Mouse (Mus musculus): ENCODE results near the gene Pan3.

Gene Pan3

DNA sequence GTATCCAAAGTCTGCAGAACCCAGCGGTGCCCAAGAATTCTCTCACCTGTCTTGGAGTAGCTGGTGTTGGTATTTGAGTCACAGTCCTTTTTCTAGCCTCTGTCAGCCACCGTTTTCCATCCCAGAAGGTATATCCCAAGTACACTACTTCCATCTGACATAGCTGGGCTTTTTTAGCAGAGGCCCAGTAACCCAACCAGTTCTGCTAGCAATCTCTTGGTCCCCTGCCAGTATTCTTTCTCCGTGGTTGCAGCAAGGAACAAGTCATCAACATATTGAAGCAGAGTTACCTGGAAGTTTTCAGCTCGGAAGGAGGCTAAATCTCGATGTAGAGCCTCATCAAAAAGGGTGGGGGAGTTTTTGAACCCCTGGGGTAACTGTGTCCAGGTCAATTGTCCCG is 127.7 kb downstream of the Pan3 start:
- WGBS, result 64% methylated on average over 6 of the region's 6 CpGs

DNA sequence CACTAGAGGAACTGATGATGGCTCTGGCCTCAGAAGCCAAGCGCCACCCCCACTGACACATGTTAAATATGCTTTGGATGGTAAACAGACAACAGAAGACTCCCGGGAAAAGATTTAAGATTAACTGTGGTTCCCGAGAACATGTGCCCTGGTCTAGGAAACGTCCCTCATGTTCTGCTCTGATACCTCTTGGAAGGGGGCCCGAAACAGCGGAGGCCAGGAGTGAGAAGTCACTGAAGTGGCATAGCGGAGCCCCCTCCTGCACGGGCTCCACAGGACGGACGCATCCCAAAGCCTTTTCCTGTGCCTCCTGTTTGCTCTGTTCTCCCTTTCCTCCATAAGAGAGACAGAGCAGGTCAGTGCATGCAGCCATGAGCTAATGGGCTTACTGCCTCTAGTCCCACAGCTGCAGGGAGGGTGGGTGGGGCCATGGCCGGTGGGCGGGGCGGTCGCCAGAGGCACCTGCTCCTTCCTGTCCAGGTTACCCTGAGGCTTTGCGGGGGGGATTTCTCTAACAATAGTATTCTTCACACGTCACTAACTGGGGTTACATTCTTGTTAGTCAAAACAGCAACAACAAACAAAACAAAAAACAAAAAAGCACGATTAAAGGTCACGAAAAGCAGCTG is 133.7 kb downstream of the Pan3 start:
- WGBS, result 61% methylated on average over 18 of the region's 18 CpGs

DNA sequence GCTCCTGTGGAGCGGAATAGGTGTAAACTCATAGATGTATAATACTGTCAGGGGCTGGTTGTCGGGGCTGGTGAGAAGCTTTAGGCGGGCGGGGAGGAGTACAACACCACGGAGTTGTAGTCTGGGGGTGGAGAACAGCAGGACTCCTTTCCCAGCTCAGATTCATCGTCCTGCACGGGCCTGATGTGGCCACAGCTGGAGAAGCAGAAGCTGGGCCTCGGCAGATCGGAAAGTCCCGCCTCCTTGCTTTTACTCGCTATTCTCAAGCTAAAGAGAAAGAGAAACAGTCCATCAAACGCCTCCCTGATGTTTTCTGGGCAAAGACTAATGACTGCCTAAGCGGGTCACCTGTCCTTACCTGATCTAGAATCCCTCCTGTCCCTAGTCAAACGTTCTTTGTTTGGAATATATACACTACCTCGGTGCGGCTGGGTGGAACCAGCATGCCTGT is 134.2 kb downstream of the Pan3 start:
- WGBS, result 33% methylated on average over 16 of the region's 16 CpGs

DNA sequence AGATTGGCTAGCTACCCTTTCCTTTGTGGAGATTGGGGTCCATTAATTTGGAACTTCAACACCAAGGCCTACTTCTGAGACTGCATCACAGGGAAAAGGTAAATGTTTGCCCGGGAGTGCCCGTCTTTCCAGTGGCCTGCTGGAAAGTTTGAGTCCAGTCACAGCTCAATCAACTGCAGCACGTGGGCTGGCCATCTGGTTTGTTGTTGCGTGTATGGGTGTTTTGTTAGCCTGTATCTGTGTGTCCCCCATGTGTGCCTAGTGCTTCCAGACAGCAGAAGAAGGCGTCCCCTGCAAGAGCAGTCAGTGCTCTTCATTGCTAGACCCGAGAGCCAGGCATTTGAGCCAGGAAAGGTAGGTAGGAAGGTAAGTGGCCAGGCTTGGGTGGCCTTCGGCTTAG is 135.5 kb downstream of the Pan3 start:
- 70% methylated on average over 7 of the region's 7 CpGs for WGBS

DNA sequence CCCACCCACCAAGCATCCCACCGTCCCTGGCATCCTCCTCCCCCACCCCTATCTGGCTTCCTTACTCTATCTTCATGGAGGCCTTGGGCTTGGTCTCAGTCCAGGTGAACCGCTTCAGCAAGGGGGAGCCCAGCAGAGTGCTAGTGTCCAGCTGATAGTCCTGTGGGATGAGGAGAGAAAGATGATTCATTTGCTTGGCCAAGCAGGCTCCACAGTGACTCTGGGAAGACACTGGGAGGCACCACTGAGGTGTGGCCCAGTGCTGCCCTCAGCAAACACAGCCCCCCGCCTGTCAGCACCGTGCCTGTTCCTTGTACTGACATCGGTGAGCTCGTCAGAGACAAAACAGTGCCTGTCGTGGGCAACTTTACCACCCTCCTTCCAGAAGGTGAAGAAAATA is 136.4 kb downstream of the Pan3 start:
- 80% methylated on average over 7 of the region's 7 CpGs for WGBS

DNA sequence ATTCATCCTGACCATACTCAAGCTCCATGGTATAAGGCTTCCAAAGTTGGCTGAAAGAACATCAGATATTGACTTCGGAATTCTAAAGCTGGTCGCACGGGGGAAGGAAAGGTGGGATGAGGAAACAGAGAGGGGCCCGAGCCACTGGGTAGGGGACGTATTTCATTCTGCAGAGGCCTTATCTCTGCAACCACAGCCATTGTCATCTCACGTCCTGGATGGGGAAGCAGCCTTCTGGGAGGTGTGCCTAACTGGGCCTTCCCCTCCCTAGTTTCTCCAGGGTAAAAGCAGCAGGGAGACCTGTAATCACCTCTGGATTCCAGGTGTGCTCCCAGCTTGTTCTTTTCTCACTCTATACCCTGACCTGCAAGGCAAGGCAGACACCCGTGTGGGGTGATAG is 142.7 kb downstream of the Pan3 start:
- WGBS, result 88% methylated on average over 7 of the region's 7 CpGs

DNA sequence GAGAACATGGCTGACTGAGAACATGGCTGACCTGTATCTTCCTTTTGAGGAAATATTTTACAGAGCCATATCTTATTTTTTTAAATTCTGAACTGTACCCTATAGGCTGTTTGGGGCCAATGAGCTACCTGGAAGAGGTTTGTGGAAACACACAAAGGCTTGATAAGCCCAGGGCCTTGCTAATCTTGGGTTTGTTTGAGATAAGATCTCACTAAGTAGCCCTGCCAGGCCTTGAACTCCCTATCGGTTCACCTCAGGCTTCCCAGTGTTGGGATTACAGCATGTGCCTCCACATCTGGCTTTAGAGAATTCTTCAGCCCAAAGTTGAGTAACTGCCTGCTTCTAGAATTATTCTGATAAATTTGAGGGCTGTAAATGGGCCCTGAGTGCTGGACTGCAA is 143.6 kb downstream of the Pan3 start:
- WGBS, result 86% methylated on average over 1 of the region's 1 CpGs

DNA sequence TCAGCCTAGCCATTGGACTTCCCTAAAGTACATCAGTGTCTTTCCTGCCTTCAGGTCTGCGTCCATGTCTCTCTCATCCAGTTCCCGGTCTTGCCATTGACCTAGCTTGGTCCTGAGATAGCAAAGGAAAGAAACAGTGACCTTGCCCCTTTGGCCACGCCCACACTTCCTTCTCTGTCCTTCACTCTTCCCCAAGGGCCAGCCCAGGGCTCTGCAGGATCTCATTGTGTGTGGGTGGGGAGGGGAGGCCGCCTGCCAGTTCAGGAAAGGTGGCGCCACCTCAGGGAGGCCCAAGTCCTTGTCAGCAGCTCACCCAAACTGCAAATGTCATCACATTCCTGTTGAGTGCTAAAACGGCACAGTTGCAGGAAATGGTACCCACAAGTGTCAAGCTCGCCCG is 144.6 kb downstream of the Pan3 start:
- WGBS, result 64% methylated on average over 8 of the region's 8 CpGs

DNA sequence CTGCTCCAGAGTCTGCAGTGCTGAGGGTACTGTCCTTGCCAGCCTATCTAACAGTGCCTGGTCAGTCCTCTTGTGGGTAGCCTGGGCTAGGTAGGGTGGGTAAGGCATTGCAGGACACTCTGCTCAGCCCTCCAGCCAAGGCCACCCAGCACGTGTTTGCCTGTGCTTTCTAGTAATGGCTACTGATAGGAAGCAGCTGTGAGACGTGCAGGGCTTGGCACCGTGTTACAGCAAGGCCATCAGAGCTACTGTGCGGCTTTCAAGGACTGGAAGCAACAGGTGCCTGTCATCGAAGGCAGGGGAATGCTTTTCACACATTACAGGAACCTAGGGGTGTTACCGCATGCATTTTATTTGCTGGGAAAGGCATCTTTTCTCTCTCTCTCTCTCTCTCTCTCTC is 147.0 kb downstream of the Pan3 start:
- 80% methylated on average over 6 of the region's 6 CpGs for WGBS

DNA sequence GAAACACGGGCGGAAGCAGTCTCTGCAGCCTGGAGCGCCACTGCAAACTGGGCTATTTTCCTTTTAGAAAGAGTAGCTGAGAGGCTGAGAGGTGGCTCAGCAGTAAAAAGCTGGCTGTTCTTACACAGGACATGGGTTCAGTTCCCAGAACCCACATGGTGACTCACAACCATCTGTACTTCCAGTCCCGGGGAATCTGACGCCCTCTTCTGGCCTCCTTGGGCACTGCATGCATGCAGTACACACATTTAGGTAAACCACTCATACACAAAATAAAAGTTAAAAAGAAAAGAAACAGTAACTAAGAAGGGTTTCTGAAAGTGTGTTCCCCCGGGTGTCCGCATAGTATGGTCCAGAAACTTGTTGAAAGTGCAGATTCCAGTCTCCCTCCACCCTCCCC is 149.2 kb downstream of the Pan3 start:
- 92% methylated on average over 7 of the region's 7 CpGs for WGBS

DNA sequence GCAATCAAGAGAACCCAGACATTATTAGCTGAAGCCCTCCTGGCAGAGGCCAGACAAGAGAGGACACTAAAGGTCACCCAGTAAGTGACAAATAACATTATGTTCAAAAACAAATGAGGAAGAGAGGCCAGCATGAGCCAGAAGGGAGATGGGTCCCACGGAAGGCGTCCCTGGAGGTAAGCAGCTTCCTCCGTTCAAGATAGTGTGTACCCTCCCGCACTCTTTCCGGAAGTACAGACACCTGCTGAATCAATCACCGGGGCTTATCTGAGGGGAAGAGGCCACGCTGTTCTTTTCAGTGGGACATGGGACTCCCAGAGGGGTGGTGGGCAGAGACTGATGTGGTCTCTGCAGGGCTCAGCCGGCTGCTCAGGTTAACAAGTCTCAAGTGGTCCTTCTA is 149.7 kb downstream of the Pan3 start:
- WGBS, result 95% methylated on average over 8 of the region's 8 CpGs

DNA sequence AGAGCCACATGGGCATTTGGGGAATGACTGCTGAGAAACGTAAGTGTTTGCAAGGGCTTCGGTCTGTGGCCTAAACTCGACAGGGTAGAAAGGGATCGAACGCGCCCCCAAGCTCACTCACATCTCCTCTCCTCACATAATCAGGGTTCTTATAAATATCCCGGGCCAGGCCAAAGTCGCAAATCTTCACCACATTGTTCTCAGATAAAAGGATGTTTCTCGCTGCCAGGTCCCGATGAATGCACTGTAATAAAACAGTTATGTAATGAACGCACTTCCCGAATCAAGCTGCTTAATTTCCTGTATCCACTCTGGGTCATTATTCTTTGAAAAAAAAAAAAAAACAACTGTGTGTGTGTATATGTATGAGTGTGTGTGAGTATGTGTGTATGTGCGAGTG is 150.2 kb downstream of the Pan3 start:
- WGBS, result 83% methylated on average over 13 of the region's 13 CpGs

DNA sequence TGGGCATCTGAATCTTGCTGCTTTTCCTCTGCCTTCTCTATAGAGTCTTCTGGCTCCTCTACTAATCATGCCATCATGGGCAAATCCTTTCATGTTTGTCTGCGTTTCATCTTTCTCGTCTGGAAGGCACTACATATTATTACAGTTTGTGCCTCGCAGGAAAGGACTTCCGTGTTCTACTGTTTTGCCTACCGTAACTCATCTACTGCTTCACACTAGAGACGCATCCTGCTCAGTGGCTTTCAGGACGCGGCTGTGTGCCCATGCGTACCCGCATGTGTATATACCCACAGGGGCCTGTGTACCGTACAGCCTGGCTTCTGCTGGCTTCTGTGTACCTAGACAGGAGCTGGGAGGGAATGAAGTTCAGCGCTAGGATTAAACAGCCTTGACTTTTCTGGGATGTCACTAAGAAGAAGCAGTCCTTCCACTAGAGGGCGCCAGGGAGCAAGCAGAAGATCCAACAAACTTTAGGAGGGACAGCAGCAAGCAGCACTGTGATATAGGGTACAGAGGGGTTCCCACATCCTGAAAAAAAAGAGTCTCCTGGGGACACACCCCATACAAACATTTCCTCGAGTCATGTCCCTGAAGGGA is 153.8 kb downstream of the Pan3 start:
- 43% methylated on average over 14 of the region's 14 CpGs for WGBS

DNA sequence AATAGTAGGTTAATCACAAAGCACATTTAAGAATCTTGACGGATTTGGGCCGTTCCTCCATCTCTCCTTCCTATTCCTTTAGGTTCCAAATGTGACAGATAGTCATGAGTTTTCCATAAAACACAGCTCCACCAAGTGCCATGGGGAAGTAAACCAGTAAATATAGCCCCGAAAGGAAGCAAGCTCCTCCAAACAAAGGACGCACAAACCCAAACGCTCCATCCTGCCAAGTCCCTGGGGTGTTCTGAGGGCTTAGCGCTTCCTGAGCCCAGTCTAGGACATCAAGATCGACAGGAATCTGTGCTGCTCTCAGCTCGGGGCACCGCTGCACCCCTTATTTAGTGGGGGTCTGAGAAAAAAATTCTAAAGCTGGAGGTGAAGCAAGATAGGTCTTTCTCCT is 154.7 kb downstream of the Pan3 start:
- WGBS, result 58% methylated on average over 9 of the region's 9 CpGs

DNA sequence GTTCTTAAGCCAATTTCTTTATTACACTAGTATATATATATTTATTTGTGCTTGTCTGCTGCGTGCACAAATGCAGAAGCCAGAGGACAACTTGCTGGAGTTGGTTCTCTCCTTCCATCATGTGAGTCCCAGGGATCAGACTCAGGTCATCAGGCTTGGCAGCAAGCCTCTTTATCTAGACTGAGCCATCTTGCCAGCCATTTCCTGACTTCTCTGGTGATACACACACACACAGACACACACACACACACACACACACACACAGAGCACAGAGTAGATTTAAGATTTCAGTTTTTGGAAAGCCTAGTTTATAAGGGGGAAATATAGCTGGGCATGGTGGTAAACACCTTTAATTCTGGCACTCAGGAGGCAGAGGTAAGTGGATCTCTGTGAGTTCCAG is 155.1 kb downstream of the Pan3 start:
- WGBS, result 73% methylated on average over 1 of the region's 1 CpGs

DNA sequence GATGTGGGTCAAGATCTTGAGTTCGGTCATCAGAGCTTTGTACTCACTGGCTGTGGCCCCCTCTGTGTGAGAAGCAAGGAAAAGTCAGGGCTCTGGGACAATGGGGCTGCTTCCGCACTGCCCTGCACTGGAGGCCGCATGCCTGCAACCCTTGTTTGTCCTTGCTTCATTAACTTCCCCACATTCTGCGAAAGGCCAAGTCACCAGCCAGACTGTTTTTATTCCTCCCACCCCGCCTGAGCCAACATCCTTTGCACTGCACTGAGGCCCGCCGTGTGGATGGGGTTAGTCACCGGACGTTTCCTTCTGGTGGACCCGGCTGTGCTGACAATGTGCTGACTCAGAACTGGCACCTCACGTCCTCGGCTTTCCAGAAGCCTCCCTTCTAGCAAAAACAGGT is 159.9 kb downstream of the Pan3 start:
- WGBS, result 49% methylated on average over 12 of the region's 12 CpGs

DNA sequence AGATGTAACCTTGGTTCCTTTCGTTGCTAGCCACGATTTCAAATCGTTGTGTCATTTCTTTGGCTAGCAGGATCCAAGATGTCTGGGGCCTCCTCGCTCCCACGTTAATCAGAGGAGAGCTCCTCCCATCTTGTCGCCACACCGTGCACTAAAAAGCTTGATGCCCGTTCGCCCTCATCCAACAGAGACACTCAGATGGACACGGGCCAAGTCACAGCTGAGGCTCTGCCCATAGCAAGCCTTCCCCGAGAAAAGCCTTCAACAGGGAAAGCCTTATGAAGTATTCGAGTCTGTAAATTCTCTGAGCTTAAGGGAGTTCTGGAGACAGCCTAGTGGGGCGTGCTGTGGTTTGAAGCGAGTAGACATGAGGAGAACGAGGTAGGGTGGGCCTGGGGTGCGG is 167.9 kb downstream of the Pan3 start:
- 49% methylated on average over 16 of the region's 16 CpGs for WGBS

All from cerebral cortex, adult 2 months (tissue).